Mouse (Mus musculus) WW6 (cell line): ENCODE measurements at regions not wholly inside any gene's neighbourhood (a gene's known extent, or its start where the extent isn't known, plus 50 kb on each side); places are given as distances from the start of the nearest gene placed in this dataset.

ENCODE experiments used
- DNase-seq: peaks from one replicate; pipeline ENCODE4 v3.0.0-alpha.2; 2013; ENCODE audit warnings: low read depth, low spot score

DNA sequence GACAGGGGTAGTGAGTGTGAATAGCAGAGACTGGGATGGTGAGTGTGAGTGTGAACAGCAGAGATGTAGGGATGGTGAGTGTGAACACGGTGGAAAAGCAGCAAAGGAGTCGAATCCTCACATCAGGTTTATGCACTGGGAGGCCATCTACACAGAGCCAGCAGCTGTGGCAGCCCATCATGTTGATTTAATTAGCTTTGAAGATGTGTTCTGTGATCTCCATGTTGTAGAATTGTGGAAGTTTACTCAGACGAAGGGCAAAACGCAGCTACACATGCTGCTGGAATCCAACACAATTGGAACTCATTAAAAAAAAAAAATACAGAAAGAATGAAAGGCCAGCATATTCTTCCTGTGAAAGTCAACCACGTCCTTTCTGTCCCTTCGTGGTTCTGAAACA is 80.2 kb upstream of the Lrig3 start:
- no peak for DNase-seq

DNA sequence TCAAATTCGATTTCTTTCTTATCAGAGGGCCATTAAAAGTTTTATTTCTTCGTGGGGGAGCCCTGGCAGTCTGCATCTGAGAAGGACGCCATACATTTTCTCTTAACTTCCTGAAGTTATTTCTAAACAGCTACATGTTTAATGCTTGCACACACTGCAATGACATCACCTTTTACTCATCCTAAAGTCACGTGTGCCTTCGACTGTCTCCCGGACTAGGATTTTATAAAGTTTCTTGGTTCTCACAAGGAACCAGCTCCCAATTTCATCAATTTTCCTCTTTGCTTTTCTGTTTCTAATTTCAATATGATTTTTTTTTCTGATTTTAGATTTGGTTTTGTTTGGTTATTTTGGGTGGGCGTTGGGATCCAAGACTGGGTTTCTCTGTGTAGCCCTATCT is 73.8 kb upstream of the Lrig3 start:
- DNase-seq: no peak

- no peak for DNase-seq
Observed at GRCm38 (mm10) chr10:125895744-125896482, 70.1 kb upstream of the Lrig3 start.

DNA sequence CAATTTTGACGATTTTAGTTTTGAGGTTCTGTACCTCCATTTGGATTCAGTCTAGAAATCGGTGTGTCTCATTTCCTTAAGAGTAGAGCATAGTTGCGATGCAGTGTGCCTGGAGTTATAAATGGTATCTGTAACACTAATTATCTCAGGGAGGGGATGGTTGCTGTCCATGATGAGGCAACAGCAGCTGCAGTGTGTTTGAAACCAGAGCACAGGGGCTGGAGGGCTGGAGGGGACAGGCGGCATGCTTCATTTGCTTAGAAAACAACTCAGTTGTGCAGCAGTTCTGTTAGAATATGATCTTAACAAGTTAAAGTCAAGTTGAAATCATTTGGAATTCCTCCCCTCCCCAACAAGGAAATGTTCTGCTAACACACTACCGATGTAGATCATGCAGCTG is 69.3 kb upstream of the Lrig3 start:
- no peak for DNase-seq

GRCm38 (mm10) chr10:125899504-125899903 is 66.5 kb upstream of the Lrig3 start:
- no peak for DNase-seq

GRCm38 (mm10) chr10:125900562-125900961 is 65.4 kb upstream of the Lrig3 start:
- DNase-seq: no peak

GRCm38 (mm10) chr10:125902668-125903067 is 63.3 kb upstream of the Lrig3 start:
- no peak for DNase-seq

DNA sequence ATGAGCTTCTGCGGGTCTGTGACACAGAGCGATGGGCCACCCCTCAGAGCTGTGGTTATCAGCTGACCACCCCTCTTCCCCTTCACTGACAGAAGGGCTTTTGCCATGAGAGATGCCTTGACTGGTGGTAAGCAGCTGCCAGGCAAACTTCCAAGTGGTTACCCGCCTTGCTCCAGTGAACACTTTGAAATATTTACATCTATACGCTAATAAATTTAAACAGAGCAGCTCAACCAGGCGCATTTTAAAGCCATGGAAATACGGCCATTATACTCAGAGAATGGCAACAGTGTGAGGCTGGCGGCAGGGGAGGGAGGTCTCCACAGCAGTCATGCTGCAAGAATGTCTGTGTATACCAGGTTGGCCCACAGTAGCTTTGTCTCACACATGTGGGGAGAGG is 53.8 kb upstream of the Lrig3 start:
- no peak for DNase-seq
